Mouse (Mus musculus): ENCODE measurements around the gene Ifi205. TPM values are rescaled to one million over a fixed set of nuclear protein-coding genes. Genes with fewer than 3 reads are reported as not detected.
"Not testable (repeated sequence)": the region's sequence is repeated elsewhere in the genome, so short reads cannot be mapped to it uniquely, and the experiment has no call there.

Ifi205 gene
- polyA plus RNA-seq, 1 experiment from 2014 or later = 0.44 TPM

GRCm38 (mm10) chr1:173982694-173983305, 48.8 kb downstream of the Ifi205 start, which contains the start of gene Ifi202b:
Ifi202b (minus strand) TSS chr1:173982744.
- H3K27me3 ChIP-seq (ENCODE audit: control insufficient read depth, insufficient read depth, low read length); H3K4me2 ChIP-seq (ENCODE audit: low read depth, low read length); H3K27ac ChIP-seq (ENCODE audit: low read length); H3K4me1 ChIP-seq (ENCODE audit: control insufficient read depth, insufficient read depth, low read length); H3K9ac ChIP-seq (ENCODE audit: low read length); H3K36me3 ChIP-seq (ENCODE audit: control insufficient read depth, insufficient read depth, low read length); H3K9me3 ChIP-seq (replicated peaks; ENCODE audit: control insufficient read depth, low read length); H3K4me3 ChIP-seq (replicated peaks; ENCODE audit: low read length); ATAC-seq (ENCODE audit: insufficient read depth, low FRiP score): not testable (repeated sequence)
- whole genome bisulfite sequencing = 79% methylated on average over 6 of the region's 6 CpGs

GRCm38 (mm10) chr1:173981038-173981437, 50.6 kb downstream of the Ifi205 start:
- H3K36me3 ChIP-seq (ENCODE audit: control insufficient read depth, insufficient read depth, low read length); H3K4me2 ChIP-seq (ENCODE audit: low read depth, low read length); H3K27me3 ChIP-seq (ENCODE audit: control insufficient read depth, insufficient read depth, low read length); H3K9ac ChIP-seq (ENCODE audit: low read length); H3K4me3 ChIP-seq (replicated peaks; ENCODE audit: low read length); H3K9me3 ChIP-seq (replicated peaks; ENCODE audit: control insufficient read depth, low read length); ATAC-seq (ENCODE audit: insufficient read depth, low FRiP score); H3K27ac ChIP-seq (ENCODE audit: low read length); H3K4me1 ChIP-seq (ENCODE audit: control insufficient read depth, insufficient read depth, low read length): not testable (repeated sequence)
- 18% methylated on average over 3 of the region's 3 CpGs for WGBS

GRCm38 (mm10) chr1:173977622-173978021, 54.0 kb downstream of the Ifi205 start:
- Histone ChIP-seq H3K4me1 (ENCODE audit: control insufficient read depth, insufficient read depth, low read length) (no peaks in the 10 kb centered on the region), H3K4me2 (ENCODE audit: low read depth, low read length) (no peak overlapping the region), H3K9me3 (replicated peaks; ENCODE audit: control insufficient read depth, low read length) (no peaks in the 10 kb centered on the region), H3K36me3 (ENCODE audit: control insufficient read depth, insufficient read depth, low read length) (no peaks in the 10 kb centered on the region), H3K4me3 (replicated peaks; ENCODE audit: low read length) (no peak overlapping the region), H3K27ac (ENCODE audit: low read length) (no peak overlapping the region), H3K27me3 (ENCODE audit: control insufficient read depth, insufficient read depth, low read length) (no peaks in the 10 kb centered on the region), H3K9ac (ENCODE audit: low read length) (no peak overlapping the region)
- no peak for ATAC-seq (ENCODE audit: insufficient read depth, low FRiP score)

- Histone ChIP-seq H3K4me2 (ENCODE audit: low read depth, low read length) (no peak overlapping the region), H3K27me3 (ENCODE audit: control insufficient read depth, insufficient read depth, low read length) (no peaks in the 10 kb centered on the region), H3K27ac (ENCODE audit: low read length) (no peak overlapping the region), H3K36me3 (ENCODE audit: control insufficient read depth, insufficient read depth, low read length) (no peaks in the 10 kb centered on the region), H3K9ac (ENCODE audit: low read length) (no peak overlapping the region), H3K4me1 (ENCODE audit: control insufficient read depth, insufficient read depth, low read length) (no peaks in the 10 kb centered on the region), H3K9me3 (replicated peaks; ENCODE audit: control insufficient read depth, low read length) (no peaks in the 10 kb centered on the region), H3K4me3 (replicated peaks; ENCODE audit: low read length) (no peak overlapping the region)
- no peak for ATAC-seq (ENCODE audit: insufficient read depth, low FRiP score)
Observed at GRCm38 (mm10) chr1:173973111-173973510, 58.5 kb downstream of the Ifi205 start.

Other genes with a start within 250 kb of the Ifi205 start
- gene Ifi211, start 118.8 kb downstream of the Ifi205 start, polyA plus RNA-seq (2015; fragmentation: Nextera tagmentation; extraction: Ambion mirVana) = 1.1 and 1.5 TPM in 2 replicates
- 4.8 and 5.4 TPM in 2 replicates for gene Mndal, start 89.3 kb downstream of the Ifi205 start, polyA plus RNA-seq (2015; fragmentation: Nextera tagmentation; extraction: Ambion mirVana)
- 1.8 and 1.9 TPM in 2 replicates for gene Ifi203, start 89.1 kb downstream of the Ifi205 start, polyA plus RNA-seq (2015; fragmentation: Nextera tagmentation; extraction: Ambion mirVana)
- 2.2 and 2.3 TPM in 2 replicates for gene Ifi202b, start 49.1 kb downstream of the Ifi205 start, polyA plus RNA-seq (2015; fragmentation: Nextera tagmentation; extraction: Ambion mirVana)
- 0.04 TPM in 1 of 2 replicates, not detected in the other for gene Olfr433, start 8.9 kb upstream of the Ifi205 start, polyA plus RNA-seq (2015; fragmentation: Nextera tagmentation; extraction: Ambion mirVana)
- gene Olfr432, start 17.4 kb upstream of the Ifi205 start, polyA plus RNA-seq (2015; fragmentation: Nextera tagmentation; extraction: Ambion mirVana) = not detected in 2 replicates
- gene Olfr430, start 34.8 kb upstream of the Ifi205 start, polyA plus RNA-seq (2015; fragmentation: Nextera tagmentation; extraction: Ambion mirVana) = not detected in 2 replicates
- gene Olfr429, start 52.5 kb upstream of the Ifi205 start, polyA plus RNA-seq (2015; fragmentation: Nextera tagmentation; extraction: Ambion mirVana) = not detected in 2 replicates
- gene Olfr427, start 65.1 kb upstream of the Ifi205 start, polyA plus RNA-seq (2015; fragmentation: Nextera tagmentation; extraction: Ambion mirVana) = not detected in 2 replicates
- not detected in 2 replicates for gene Olfr231, start 89.4 kb upstream of the Ifi205 start, polyA plus RNA-seq (2015; fragmentation: Nextera tagmentation; extraction: Ambion mirVana)
- gene Olfr424, start 99.7 kb upstream of the Ifi205 start, polyA plus RNA-seq (2015; fragmentation: Nextera tagmentation; extraction: Ambion mirVana) = not detected in 2 replicates
- not detected in 2 replicates for gene Olfr420, start 123.8 kb upstream of the Ifi205 start, polyA plus RNA-seq (2015; fragmentation: Nextera tagmentation; extraction: Ambion mirVana)
- gene Spta1, start 141.0 kb upstream of the Ifi205 start, polyA plus RNA-seq (2015; fragmentation: Nextera tagmentation; extraction: Ambion mirVana) = 1.5 and 2.4 TPM in 2 replicates
- gene Olfr419, start 220.3 kb upstream of the Ifi205 start, polyA plus RNA-seq (2015; fragmentation: Nextera tagmentation; extraction: Ambion mirVana) = not detected in 2 replicates

Measured in stomach, embryonic 16.5 days (tissue).